Mouse (Mus musculus) bone marrow, adult 2 months (tissue): Measurements from ENCODE around the gene Galnt5.

Source experiments
- CTCF ChIP-seq: fragments of 200-500 bp; IDR thresholded peaks from 2 replicates; pipeline ENCODE4 v1.5.1; 2011; ENCODE audit warnings: low read length, control low read depth; ENCODE audit not compliant: control insufficient read depth, insufficient read depth
- POLR2A ChIP-seq: fragments of 200-500 bp; IDR thresholded peaks from 2 replicates; pipeline ENCODE4 v1.6.1; 2011; ENCODE audit warnings: low read depth, mild to moderate bottlenecking, control low read depth, low read length, borderline replicate concordance; ENCODE audit not compliant: control insufficient read depth

DNA sequence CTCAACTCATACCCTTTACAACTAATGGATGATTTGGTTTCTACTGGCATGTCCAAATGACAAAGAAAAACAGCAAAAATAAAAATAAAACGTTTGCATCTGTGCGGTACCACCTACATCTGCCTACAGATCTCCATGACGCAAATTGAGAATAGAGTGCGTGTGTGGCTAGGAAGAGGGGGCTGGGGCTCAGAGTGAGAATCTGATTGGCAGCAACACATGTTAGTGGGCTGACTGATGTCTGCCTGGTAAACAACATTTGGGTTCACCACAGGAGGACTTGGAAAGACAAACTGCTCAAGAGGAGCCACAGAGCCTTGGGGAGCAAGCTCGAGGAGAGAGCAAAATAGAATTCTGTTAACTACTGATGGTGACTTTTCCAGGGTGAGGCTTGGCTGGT is 36.9 kb upstream of the Galnt5 start:
- TF ChIP-seq POLR2A (no peak), CTCF (no peak)
